Mouse (Mus musculus): Measurements from ENCODE around the gene Abca8b. TPM values are rescaled to one million over a fixed set of nuclear protein-coding genes. Genes with fewer than 3 reads are reported as not detected.
"Not testable (repeated sequence)": the region's sequence is repeated elsewhere in the genome, so short reads cannot be mapped to it uniquely, and the experiment has no call there.

The Abca8b gene
- polyA plus RNA-seq, 1 experiment from 2014 or later, result 0.67 TPM

GRCm38 (mm10) chr11:109961495-109962492 lies 33.9 kb downstream of the Abca8b start:
- H3K27ac ChIP-seq, result no peak overlapping the region
- no peak for ATAC-seq
- H3K9ac ChIP-seq, result no peak overlapping the region
- no peak overlapping the region for H3K4me3 ChIP-seq (replicated peaks)
- 80% methylated on average over 4 of the region's 4 CpGs for WGBS
- no peaks in the 10 kb centered on the region for H3K9me3 ChIP-seq
- H3K27me3 ChIP-seq (replicated peaks), result no peaks in the 10 kb centered on the region
- no peaks in the 10 kb centered on the region for H3K36me3 ChIP-seq
- H3K4me2 ChIP-seq (replicated peaks), result no peak overlapping the region
- no peaks in the 10 kb centered on the region for H3K4me1 ChIP-seq (replicated peaks)

DNA sequence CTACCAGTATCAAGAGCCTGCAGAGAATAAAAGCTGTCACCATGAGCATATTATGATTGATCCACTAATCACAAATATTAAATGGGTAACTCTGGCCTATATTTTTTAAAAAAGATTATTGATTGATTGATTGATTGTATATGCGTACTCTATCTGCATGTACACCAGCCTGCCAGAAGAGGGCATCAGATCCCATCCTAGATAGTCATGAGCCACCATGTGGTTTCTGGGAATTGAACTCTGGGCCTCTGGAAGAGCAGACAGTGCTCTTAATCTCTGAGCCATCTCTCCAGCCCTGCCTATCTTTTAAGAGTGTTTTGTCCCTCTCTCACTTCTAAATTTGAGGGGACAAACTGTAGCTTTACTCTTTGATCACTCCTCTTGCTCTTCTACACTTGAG lies 40.5 kb downstream of the Abca8b start:
- Histone ChIP-seq H3K4me3 (replicated peaks) (no peak overlapping the region), H3K36me3 (no peaks in the 10 kb centered on the region), H3K4me1 (replicated peaks) (no peaks in the 10 kb centered on the region), H3K27ac (no peak overlapping the region), H3K27me3 (replicated peaks) (no peaks in the 10 kb centered on the region), H3K4me2 (replicated peaks) (no peak overlapping the region), H3K9ac (no peak overlapping the region), H3K9me3 (no peaks in the 10 kb centered on the region)
- no peak for ATAC-seq
- 86% methylated on average over 1 of the region's 1 CpGs for WGBS

DNA sequence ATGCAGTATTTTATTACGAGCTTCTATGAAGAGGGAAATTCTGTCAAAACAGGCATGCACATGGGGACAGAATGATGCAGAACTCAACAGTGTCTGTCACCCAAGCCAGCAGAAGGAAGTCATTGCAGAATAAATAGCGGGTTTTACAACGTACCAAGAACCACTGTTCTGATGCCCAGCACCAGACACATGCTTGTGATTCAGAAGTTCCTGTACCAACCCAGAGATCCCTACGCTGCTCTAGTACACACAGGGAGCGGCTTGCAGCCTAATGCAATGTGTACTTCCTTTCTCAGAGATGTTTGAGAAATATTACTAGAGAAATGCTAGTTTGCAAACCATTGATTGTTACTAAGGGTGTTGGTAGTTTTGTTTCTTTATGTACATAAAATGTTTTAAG lies 58.7 kb downstream of the Abca8b start:
- Histone ChIP-seq H3K27me3 (replicated peaks) (no peaks in the 10 kb centered on the region), H3K4me3 (replicated peaks) (no peak overlapping the region), H3K9me3 (no peaks in the 10 kb centered on the region), H3K9ac (no peak overlapping the region), H3K36me3 (no peaks in the 10 kb centered on the region), H3K4me2 (replicated peaks) (no peak overlapping the region), H3K27ac (no peak overlapping the region), H3K4me1 (replicated peaks) (no peaks in the 10 kb centered on the region)
- no peak for ATAC-seq
- WGBS, result 87% methylated on average over 5 of the region's 5 CpGs

DNA sequence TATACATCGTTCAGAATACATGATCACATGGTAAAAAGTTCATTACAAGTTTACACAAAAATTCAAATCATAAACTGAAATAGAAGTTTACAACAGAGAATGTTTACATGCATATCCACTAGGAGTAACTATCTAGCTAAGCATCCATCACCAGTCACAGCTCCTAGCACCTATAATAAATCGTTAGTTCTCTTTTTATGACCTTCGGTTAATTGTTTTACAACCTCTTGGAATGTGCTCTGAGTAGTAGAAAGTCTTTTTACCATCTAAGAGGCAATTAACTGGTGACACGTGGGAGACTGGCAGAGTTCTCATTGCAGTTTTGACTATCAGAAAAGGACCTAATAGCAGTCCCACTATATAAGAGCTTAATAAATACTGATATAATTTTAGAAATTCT lies 62.4 kb downstream of the Abca8b start:
- not testable (repeated sequence) for H3K36me3 ChIP-seq; H3K4me2 ChIP-seq (replicated peaks); H3K27me3 ChIP-seq (replicated peaks); H3K9me3 ChIP-seq; H3K9ac ChIP-seq; H3K4me1 ChIP-seq (replicated peaks); H3K27ac ChIP-seq; H3K4me3 ChIP-seq (replicated peaks)
- 10% methylated on average over 4 of the region's 4 CpGs for WGBS
- peak; percentile 86 for ATAC-seq

DNA sequence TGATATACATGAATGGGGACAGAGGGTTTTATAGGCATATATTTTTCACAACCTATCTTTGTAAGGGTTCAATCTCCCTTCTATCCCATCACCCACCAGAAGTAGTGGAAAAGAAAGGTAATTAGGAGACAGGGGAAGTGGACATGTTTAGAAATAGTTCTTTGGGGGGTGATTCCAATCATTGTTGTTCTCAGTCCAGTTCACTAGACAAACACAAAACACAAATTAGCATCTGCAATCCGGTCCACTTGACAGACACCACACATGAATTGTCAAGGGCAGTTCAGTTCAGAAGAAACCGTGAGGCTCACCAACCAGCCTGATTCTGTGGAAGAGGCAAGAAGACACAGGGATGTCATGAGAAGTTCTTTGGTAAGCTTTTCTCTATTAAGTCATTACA lies 67.2 kb downstream of the Abca8b start:
- no peaks in the 10 kb centered on the region for H3K4me1 ChIP-seq (replicated peaks)
- ATAC-seq, result no peak
- 76% methylated on average over 2 of the region's 2 CpGs for WGBS
- no peaks in the 10 kb centered on the region for H3K9me3 ChIP-seq
- H3K27ac ChIP-seq, result no peak overlapping the region
- no peak overlapping the region for H3K4me3 ChIP-seq (replicated peaks)
- no peaks in the 10 kb centered on the region for H3K36me3 ChIP-seq
- H3K4me2 ChIP-seq (replicated peaks), result no peak overlapping the region
- H3K27me3 ChIP-seq (replicated peaks), result no peaks in the 10 kb centered on the region
- no peak overlapping the region for H3K9ac ChIP-seq

GRCm38 (mm10) chr11:109926718-109927680 lies 68.6 kb downstream of the Abca8b start:
- ATAC-seq, result no peak
- H3K4me2 ChIP-seq (replicated peaks), result no peak overlapping the region
- H3K27ac ChIP-seq, result no peak overlapping the region

DNA sequence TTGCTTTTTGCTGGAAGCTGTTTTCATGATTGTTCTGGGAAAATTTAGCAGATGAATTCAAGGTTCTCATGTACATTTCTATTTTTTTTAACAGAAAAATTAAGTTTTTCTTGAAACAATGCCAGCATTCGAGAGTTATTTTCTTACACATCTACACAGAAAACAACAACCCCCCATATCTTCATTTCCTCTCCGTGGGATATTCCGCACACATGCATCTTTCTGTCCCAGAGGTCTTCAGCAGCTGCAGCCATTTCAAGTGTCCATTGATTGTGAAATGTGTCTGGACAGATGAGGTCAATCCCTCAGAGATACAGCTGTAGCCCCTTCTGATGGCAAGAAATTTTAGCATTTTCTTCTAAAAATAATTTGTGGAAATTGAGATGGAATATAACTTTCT lies 73.4 kb downstream of the Abca8b start:
- no peaks in the 10 kb centered on the region for H3K9me3 ChIP-seq
- H3K4me3 ChIP-seq (replicated peaks), result no peak overlapping the region
- 82% methylated on average over 3 of the region's 3 CpGs for WGBS
- no peak overlapping the region for H3K9ac ChIP-seq
- H3K4me2 ChIP-seq (replicated peaks), result no peak overlapping the region
- no peaks in the 10 kb centered on the region for H3K27me3 ChIP-seq (replicated peaks)
- no peak for ATAC-seq
- H3K36me3 ChIP-seq, result no peaks in the 10 kb centered on the region
- H3K4me1 ChIP-seq (replicated peaks), result no peaks in the 10 kb centered on the region
- H3K27ac ChIP-seq, result no peak overlapping the region

More at GRCm38 (mm10) chr11:109926718-109927680, 68.6 kb downstream of the Abca8b start:
- no peak overlapping the region for H3K9ac ChIP-seq
- H3K4me1 ChIP-seq (replicated peaks), result no peaks in the 10 kb centered on the region
- no peaks in the 10 kb centered on the region for H3K9me3 ChIP-seq
- no peaks in the 10 kb centered on the region for H3K36me3 ChIP-seq
- 46% methylated on average over 7 of the region's 7 CpGs for WGBS
- H3K27me3 ChIP-seq (replicated peaks), result no peaks in the 10 kb centered on the region
- H3K4me3 ChIP-seq (replicated peaks), result no peak overlapping the region

DNA sequence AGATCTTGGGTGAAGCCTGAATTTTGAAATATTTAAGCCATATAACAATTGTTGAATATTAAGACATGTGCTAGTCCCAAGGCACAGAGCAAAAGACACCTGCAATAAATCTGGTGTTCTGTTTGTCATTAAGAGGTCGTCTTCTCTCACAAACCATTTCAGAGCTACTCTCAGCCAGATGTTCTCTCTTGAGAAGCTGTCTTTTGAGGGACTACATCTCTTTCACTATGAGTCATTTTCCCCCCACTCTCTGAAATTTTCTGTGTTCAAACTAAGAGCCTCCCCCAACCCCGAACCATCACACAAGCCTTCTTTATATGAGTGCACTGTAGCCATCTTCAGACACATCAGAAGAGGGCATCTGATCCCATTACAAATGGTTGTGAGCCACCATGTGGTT lies 76.2 kb downstream of the Abca8b start:
- Histone ChIP-seq H3K9ac (no peak overlapping the region), H3K4me3 (replicated peaks) (no peak overlapping the region), H3K27ac (no peak overlapping the region), H3K36me3 (no peaks in the 10 kb centered on the region), H3K27me3 (replicated peaks) (no peaks in the 10 kb centered on the region), H3K4me1 (replicated peaks) (no peaks in the 10 kb centered on the region), H3K4me2 (replicated peaks) (no peak overlapping the region), H3K9me3 (no peaks in the 10 kb centered on the region)
- 61% methylated on average over 2 of the region's 2 CpGs for WGBS
- ATAC-seq, result no peak

DNA sequence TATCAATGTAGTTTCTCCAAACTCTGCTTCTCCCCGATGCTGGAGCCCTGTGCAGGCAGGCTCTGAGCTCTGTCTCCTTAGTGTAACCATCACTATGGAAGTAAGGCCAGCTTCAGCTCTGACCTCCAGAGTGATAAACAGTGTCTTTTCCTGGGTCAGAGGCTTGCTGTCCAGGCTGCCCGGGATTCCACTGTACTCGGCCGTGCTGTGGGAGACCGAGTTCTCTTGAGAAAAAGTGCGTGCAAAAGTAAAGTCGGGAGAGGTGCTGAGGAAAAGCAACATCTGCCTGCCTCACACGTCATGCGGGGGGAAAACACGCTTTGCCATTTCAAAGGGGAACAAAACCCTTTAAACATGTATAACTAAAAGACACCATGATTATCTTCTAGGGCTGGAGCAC lies 79.0 kb downstream of the Abca8b start:
- Histone ChIP-seq H3K9ac (no peak overlapping the region), H3K27ac (no peak overlapping the region), H3K27me3 (replicated peaks) (no peaks in the 10 kb centered on the region), H3K4me1 (replicated peaks) (no peaks in the 10 kb centered on the region), H3K9me3 (no peaks in the 10 kb centered on the region), H3K4me3 (replicated peaks) (no peak overlapping the region), H3K36me3 (no peaks in the 10 kb centered on the region), H3K4me2 (replicated peaks) (no peak overlapping the region)
- no peak for ATAC-seq
- WGBS, result 78% methylated on average over 10 of the region's 10 CpGs

DNA sequence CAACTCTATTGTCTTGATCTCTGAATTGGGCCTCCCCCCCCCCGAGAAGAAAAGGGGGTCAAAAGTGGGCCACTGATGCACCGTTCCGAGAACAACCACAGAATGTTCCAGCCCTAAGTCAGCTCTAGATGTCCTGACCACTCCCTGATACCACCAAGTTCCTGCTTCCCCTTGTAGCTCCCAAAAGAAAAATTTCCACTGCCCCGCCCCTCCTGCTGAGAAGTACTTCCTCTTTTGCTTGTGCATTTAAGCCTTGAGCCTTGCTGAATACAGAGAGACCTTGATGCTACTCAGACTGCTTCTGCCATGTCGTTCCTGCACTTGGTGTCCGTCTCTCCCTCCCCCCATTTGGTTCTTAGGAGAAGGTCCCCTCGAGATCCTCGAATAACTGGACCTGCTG lies 82.5 kb downstream of the Abca8b start:
- not testable (repeated sequence) for H3K4me2 ChIP-seq (replicated peaks); H3K36me3 ChIP-seq; ATAC-seq; H3K4me1 ChIP-seq (replicated peaks); H3K9ac ChIP-seq; H3K9me3 ChIP-seq; H3K27me3 ChIP-seq (replicated peaks); H3K27ac ChIP-seq; H3K4me3 ChIP-seq (replicated peaks)
- 87% methylated on average over 8 of the region's 8 CpGs for WGBS

DNA sequence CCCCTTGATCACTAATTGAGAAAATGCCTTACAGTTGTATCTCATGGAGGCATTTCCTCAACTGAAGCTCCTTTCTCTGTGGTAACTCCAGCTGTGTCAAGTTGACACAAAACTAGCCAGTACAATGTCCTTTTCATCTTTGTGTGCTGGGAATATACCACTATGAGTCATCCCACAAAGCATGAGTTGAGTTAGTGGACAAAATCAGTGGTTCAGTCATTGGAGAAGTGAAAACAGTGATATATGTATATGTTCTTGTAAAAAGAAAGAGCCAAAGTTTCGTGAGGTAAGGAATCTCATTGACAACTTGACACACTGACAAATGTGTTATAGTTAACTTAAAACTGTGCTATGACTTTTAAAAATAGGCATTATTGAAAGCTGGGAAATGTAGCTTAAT lies 83.5 kb downstream of the Abca8b start:
- not testable (repeated sequence) for H3K9ac ChIP-seq; H3K4me3 ChIP-seq (replicated peaks); H3K27ac ChIP-seq; H3K27me3 ChIP-seq (replicated peaks); H3K4me2 ChIP-seq (replicated peaks); H3K36me3 ChIP-seq; H3K9me3 ChIP-seq; H3K4me1 ChIP-seq (replicated peaks); ATAC-seq
- 79% methylated on average over 1 of the region's 1 CpGs for WGBS

GRCm38 (mm10) chr11:109909801-109910200 lies 85.8 kb downstream of the Abca8b start:
- Histone ChIP-seq H3K4me3 (replicated peaks) (no peak overlapping the region), H3K27ac (no peak overlapping the region), H3K4me2 (replicated peaks) (no peak overlapping the region), H3K4me1 (replicated peaks) (no peaks in the 10 kb centered on the region), H3K9me3 (no peaks in the 10 kb centered on the region), H3K27me3 (replicated peaks) (no peaks in the 10 kb centered on the region), H3K36me3 (no peaks in the 10 kb centered on the region), H3K9ac (no peak overlapping the region)
- 46% methylated on average over 2 of the region's 2 CpGs for WGBS
- ATAC-seq, result no peak
